Mouse (Mus musculus): ENCODE data around the gene Chchd6. TPM values are rescaled to one million over a fixed set of nuclear protein-coding genes. Genes with fewer than 3 reads are reported as not detected.

Gene Chchd6
- polyA plus RNA-seq, 1 experiment, result 38.0 TPM

DNA sequence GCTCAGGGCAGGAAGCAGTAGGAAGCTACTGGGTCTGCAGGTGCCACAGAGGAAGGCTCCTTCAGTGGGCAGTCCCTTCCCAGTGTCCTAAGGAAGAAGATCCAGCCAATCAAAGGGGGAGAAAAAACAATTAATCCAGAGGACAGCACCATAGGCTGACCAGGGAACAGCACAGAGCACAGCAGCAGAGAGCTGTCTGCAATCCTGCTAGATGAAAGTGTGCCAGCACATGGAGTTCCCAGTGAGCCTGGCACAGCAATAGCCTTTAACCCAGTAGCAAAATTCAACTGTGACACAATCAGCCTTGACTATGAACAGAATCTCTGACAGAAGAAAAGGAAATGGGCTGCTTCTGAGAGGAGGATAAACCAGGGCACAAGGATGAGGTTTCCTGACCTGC, 9.8 kb downstream of the Chchd6 start:
- DNase-seq (ENCODE audit: low spot score), result no peak

DNA sequence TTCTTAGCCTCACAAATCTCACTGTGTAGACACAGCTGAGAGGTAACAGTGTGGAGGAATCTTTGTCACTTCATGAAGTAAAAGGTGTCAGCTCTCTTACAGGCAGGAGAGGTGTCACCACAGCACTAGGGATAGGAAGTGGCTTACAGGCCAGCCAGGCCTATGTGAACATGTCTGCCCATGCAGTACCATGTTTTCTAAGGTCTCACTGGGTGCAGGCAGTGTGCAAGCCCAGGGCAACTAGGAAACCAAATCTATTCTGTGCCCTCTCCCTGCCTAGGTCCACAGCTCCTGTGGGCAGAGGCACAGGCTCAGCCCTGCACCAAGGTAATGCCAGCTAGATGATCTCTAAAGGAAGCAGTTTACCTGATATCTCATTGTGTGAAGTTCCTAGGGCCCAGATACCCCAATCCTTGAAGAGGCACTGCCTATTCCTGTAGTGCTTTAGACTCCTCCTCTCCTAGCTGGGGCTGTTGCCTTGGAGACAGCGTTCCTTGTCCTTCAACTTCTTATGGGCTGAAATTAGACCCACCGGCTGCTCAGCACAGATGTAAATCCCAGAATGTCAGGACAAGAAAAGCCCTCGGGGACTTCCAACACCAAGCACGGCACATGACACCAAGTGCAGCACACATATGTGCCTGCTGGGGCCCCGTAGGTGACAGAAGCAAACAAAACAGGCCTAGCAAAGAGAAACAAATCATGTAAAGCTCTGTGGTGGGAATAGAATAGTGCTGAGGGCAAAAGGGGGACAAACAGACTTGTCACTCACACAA, 10.6 kb downstream of the Chchd6 start:
- no peak for DNase-seq (ENCODE audit: low spot score)

DNA sequence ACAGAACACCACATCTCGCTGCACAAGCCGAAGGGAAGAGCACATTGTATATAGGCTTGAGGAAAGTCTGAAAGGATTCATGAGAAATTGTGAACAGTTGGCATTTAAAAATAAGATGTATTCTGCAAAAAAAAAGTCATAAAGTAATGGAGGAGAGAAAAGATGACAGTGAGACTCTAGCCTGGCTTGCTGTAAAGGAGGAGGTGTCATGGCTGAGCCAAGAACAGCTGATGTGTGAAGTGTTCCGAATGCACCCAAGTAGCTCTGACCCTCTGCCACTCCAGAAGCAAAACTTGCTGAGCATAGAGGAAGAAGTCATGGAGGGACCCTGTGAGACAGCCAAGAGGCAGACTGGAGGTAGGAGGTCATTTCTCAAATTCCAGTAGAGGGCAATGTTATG, 12.3 kb downstream of the Chchd6 start:
- no peak for DNase-seq (ENCODE audit: low spot score)

DNA sequence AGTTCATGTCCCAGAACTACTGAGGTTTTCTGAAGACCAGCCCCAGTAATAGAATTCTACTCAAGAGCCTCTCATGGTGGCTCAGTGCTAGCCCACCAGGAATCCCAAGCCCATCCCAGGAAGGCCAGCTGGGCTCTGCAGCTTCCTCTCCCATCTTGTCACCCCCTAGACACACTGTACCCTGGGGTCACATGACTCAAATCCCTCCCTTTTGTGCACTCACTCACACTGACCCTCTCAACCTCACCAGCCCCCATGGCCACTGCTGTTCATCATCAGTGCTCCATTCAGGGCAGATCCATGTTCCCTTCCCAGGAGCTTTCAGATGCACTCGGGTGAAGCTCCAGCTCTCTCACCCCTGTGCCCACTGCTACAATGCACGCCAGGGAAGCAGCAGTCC, 20.8 kb downstream of the Chchd6 start:
- no peak for DNase-seq (ENCODE audit: low spot score)

DNA sequence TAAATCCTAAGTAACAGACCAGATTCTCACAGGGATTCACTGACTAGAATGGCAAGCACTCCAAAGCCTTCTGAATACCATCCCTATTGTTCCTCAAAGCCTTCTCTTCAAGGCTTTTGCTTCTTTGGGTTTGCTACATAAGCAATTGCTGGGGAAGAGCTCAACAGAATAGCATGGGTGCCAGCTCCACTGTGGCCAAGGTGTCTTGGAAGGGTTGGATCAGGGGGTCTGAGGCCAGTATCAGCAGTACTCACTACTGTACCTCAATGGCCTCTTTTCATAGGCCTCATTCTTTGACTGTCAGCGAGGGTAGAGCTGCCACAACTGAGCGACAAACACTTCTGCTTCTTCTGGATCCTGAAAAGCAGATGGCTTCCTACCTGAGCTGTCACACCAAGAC, 21.7 kb downstream of the Chchd6 start:
- DNase-seq (ENCODE audit: low spot score), result no peak

DNA sequence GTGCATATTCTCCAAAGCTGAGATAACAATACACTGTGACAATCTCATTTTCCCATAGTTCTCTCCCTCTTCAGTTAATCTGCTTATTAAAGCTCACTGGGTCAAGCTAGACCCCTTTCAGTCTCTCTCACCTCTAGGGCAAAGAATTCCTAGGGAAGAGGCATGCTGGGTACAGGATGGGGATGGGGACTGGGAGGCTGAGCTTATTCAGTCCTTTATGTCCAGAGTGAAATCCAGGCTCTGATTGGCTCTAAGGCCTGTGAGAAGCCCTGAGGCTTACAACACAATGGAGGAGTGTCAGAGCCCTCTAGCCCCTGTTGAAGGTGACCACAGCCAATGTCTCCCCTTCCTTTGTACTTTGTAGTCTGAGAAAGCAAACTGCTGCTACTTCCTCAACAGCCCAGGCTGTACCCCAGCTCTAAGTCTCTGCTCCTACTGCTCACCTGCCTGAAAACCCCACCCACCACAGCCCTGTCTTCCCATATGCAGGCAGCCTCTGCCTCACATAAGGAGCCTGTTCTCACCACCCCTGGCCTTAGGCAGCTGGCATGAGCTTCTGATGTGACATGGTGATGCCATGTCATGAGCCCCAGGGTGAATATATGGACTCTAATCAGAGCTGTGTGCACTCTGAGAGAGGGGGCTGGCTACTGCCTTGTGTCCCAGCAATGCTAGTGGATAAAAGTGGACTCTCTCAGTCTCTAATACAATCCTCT, 22.4 kb downstream of the Chchd6 start:
- DNase-seq (ENCODE audit: low spot score), result no peak

DNA sequence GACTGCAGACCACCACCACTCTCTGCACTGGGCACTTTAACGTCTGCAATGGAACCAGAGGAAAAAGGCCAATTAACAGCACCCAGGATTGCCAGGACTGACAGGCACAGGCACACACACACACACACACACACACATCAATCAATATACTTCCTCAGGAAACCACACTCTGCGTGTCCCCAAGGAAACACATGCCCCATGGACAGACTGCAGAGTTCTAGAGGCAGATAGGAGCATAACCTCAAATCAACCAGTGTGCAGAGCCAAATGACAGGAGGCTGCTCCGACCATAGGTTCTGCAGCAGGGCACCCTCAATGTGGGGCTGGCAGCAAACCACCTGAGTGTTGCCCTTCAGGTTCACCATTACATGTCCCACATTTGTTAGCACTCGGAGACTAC, 26.1 kb downstream of the Chchd6 start:
- DNase-seq (ENCODE audit: low spot score), result no peak

DNA sequence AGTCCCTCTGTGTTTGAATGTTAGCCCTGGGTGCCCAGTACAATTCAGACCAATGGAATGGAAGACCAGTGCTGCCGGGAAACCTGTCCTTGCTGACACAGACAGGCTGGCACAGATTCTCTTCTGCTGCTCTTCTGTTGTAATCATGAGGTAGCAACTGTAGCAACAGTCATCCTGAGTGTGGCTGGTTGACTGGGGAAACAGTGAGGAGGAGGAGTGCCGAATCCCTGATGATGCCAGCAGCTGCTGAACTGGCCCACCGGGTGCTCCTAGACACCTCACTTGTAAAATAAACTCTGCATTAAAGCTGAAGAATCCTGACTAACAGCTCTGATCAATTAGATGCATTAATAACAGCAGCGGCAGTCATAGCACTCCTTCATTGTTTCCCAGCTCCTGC, 28.7 kb downstream of the Chchd6 start:
- DNase-seq (ENCODE audit: low spot score), result no peak

DNA sequence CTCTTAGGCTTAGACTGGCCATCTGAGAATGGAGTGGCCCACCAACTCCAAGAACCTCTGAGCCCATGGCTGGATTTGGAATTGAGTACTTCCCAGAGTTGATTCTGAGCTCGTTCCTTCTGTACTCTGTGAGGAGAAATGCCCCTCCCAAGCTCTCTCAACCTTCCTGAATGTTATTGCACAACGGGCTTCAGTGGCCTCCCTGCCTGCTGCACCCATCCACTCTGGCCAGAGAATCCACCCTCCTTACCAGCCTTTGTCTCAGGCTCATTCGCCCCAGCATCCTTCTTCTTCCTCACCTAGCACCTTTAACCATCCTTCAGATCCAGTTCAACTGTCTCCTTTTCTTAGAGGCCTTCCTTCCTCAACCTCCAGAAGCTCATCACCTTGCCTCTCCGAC, 32.1 kb downstream of the Chchd6 start:
- DNase-seq (ENCODE audit: low spot score), result no peak

DNA sequence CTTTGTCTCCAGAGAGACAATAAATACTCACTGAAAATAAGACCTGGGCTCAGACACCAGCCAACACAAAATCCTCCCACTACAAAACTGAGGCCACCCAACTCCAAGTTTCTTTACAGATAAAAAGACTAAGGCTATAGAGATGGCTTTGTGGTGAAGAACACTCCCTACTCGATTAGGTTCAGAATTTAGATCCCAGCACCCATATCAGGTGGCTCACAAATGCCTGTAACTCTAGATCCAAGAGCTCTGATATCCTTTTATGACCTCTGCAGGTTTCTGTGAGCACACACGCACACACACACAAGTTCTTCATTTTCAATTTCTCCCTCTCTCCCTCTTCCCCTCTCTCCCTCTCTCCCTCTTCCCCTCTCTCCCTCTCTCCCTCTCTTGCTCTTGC, 34.6 kb downstream of the Chchd6 start:
- DNase-seq (ENCODE audit: low spot score), result no peak

DNA sequence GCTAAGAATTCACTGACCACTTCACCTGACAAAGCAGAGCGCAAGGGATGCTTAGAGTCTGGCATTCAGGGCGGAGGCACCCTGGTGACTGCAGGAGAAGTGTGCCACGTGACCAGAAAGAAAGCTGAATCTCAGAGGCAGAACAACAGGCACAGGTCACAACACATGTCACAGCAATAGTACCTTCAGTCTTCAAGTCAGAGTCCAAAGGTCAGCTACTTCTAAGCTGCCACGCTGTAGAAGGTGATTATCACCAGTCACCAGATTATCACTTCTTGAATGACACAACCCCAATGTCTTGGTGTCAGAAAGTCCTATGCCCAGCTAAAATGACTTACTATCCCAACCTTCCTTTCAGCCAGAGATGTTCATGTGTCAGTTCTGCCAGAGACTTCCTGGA, 37.8 kb downstream of the Chchd6 start:
- DNase-seq (ENCODE audit: low spot score), result no peak

DNA sequence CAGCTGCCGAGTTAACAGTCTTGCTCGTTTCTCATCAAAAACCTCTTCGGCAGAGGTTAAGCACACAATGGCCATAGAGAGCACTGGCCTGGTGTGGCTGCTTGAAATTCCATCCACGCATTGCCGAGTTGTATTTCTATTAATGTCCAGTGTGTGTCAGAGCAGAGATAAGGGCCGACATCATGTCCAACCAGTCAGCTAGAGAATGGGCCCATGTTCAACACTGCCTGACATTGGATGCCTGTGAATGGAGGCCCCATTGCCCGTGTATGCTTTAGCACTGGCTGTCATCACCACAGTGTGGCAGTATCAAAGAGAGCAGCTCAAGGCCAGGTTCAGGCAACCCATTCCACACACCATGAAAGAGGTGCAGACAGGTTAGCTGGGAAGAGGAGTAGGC, 38.9 kb downstream of the Chchd6 start:
- DNase-seq (ENCODE audit: low spot score), result no peak

DNA sequence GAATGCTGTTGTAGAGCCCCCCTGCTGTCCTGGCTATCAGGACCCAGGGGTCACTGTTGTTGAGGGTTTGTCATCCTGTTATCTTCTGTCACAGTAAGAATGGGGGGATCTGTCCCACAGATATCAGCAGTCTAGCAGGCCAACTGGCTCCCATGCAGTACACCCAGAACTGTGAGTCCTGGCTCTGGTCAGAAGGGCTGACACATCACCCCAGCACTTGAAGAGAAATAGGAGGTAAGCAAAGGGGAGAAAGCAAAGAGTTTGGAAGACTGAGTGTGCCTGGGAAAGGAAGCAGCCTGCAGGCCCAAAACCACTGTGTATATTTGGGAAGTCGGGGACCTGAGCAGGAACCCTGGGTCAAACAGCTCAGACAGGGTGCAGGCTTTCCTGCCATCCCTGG, 39.5 kb downstream of the Chchd6 start:
- DNase-seq (ENCODE audit: low spot score), result no peak

DNA sequence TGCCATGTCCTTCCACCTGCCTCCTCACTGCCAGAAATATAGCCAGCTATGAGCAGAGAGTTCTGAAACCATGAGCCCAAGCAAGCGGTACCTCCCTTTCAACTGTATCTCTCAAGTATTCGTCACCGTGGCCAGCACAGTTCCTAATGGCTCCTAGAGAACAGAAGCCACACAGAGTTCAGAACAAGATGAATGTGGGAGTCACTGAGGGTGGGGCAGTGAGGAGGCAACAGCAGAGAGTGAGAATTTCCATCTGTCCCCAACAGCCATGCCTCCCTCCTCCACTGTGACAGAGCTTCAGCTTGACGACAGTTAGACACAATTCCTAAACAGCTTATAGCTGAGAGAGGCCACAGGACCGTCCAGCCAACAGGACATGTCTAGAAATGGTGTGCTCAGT, 41.4 kb downstream of the Chchd6 start:
- no peak for DNase-seq (ENCODE audit: low spot score)

DNA sequence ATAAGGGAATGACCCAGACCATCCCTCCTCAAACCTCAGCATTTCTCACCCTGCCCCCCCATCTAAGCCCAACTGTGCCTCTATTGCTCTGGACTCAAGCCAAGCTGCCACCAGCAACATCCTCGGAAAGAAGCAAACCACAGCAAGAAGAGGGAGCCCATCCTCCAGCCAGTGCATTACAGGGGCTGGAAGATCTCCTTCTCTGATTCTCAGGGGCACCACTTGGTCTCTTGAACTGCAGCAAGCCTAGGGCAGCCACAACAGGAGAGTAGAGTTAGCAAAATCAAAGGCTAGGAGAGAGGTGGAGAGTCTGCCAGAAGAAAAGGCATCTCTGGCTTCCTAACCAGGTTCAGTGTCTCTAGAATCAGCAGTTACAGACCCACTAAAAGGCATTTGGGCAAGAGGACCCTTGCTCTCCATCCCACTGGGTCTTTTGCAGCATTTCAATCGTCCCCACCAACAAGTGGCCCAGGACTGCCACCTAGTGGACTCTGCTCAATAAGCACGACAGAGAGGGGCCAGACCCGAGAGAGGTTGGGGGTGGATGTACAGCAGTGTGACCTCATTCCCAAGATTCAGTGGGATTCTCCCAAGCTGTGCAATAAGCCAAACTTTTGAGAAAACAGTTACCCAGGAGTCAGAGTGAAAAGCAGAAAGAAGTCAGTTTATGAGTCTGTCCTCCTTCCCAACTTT, 42.3 kb downstream of the Chchd6 start:
- peak; percentile 56 for DNase-seq (ENCODE audit: low spot score)

DNA sequence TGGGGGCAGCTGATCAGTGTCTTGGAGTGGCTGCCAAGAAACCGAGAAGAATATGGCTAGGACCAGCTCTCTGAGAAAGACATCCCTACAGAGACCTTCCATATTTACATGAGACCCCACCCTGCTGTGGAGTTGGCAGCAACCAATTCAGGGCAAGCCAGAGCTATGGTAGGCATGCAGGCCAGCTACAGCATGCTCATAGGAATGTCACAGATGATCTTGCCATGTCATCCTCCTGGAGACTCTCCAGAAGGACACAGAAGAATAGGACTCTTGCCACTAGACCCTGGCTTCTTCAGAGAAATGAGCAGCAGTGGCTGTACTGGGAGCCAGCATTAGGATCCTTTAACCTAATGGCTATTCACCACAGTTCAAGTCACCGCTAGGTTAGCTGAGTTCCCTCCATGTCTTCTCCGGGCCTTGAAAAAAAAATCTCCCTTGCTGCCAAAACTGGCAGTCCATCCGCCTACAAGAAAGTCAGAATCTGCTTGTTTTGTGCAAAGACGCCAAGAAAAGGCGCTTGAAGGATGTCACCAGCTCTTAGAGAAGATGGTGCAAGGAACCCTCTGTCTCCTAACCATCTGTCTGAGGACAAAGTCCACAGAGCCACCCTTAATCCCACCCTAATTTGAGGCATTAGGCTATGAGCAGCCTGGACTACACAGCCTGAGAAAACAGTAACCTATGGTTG, 43.0 kb downstream of the Chchd6 start:
- DNase-seq (ENCODE audit: low spot score), result no peak

DNA sequence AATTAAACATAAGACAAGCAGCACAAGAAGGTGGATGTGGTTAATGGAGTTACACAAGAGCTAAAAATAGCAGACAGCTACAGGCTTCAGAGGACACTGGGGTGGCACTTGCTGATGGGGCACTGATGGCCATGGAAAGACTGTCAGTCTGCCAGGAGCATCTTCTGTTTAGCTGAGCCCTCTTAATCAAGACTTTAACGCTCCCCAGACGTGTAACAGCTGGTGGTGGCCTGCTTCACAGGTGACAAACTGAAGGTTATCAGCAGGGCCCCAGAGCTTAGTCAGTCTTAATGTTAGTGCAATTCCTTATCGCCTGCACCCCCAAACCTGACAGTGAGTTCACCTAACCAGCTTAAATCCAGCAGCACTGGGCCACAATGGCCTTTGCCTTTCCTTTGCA, 46.3 kb downstream of the Chchd6 start:
- DNase-seq (ENCODE audit: low spot score), result no peak

DNA sequence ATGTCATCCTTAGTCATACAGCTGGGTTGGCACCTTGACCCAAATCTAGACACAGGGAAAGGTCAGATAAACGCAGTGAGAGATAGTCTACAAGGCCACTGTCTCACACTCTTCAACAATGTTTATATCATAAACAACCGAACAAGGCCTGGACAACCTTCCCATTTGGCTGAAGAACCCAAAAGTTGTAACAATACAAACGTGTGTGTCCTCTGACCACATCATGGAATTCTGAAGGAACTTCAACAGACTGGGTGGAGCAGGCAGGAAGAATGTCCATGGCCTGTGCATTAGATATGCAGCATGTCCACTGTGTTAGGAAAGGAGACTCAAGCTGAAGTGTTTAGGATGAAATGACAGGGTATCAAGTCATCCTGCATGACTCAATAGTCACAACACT, 47.5 kb downstream of the Chchd6 start:
- no peak for DNase-seq (ENCODE audit: low spot score)

DNA sequence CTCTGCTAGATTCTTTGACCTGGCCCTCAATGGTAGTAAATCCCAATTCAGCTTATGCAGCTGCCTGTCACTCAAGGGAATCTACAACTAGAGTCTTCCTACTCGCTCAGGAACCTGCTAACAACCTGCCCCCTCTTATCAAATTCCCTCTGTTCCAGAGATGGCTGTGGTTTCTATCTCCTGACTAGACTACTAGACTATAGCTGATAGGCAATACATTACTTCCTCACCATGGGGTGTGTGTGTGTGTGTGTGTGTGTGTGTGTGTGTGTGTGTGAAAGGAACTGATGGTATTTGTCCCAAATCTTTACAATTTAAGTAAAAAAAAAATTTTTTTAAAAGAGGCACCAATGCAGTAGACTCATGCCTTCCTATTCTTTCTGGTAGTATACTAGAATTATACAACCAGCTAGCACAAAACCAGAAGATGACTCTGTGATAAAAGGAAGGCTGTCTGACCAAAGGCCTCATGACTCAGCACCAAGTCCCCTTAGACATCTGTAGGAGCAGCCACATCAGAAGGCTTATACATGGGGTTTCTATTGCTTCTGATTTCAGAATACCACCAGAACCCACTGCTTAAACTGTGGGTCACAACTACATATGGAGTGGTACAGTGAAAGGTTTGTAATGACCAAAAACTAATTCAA, 57.2 kb downstream of the Chchd6 start:
- DNase-seq (ENCODE audit: low spot score), result no peak

DNA sequence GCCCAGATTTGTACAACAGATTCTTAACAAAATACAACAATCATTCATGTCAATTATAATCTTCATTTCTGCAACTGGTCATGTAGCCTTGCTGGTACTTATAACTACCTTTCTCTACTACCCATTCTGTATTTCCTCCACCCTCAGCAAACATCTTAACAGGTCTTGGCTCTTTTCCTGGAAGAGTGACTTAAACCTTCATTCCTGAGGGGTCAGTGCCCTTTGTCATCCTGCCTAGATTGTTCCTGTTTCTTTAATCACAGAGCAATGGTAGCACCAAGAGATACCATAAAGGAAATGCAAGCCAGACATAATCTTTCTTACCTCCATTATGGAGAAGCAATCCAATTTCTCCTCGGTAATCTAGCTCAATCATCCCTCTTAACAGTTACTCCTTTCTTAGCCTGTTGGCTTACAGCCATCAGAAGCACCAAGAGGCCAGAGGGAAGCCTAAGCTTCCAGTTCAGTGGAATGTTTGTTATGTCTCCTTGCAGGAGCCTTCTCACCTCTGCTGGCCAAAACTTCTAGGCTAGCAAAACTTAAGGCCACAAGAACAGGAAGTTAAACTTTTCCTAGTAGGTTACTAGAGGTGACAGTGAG, 59.7 kb downstream of the Chchd6 start:
- no peak for DNase-seq (ENCODE audit: low spot score)

DNA sequence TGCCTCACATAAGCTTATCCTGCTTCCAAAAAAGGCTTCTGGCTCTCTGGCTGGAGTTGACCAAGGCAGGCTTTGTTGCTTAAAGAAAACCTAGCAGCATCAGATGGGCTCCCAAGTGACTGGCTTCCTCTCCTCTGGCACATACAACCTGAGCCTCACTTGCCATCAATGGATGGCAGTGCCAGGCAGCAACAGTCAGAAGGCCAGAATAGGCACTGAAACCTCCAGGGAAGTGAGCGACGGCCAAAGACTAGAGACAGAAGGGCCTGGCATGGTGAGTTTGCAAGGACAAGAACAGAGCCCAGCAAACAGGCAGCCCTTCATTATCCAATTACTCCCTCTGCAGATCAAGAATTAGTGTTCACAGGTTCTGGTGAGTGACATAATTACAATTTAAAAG, 70.7 kb downstream of the Chchd6 start:
- DNase-seq (ENCODE audit: low spot score), result no peak

DNA sequence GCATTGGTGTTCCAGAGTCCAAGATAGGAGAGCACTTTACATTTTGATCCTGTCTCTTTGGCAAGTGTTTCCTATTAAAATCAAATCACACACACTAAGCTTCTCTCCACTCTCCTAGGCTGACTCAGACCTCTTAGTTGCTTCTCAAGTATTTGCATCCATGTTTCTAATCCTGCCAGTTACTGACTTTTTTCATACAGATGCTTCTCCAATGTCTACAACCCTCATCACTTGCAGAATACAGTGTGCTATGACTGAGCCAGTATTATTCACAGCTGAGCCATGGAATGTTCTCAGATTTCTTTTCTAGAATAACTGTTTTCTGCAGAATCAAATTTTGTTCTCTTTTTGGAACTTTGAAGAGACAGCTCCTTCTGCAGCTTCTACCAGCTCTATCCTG, 85.3 kb downstream of the Chchd6 start:
- no peak for DNase-seq (ENCODE audit: low spot score)
